Mouse (Mus musculus) adrenal gland, postnatal 25 days (tissue): ENCODE results near the gene Fpr-rs3. TPM values are rescaled to one million over a fixed set of nuclear protein-coding genes. Genes with fewer than 3 reads are reported as not detected.

Source experiments
- DNase-seq: peaks from one replicate; pipeline ENCODE4 v3.0.0; 2021; ENCODE audit warnings: mixed read lengths
- long read RNA-seq: library from polyadenylated mRNA; stranded (forward); transcript quantifications from one replicate; pipeline ENCODE4 v2.0.0, GENCODE M21; 2021
- total RNA-seq: library from RNA; stranded (reverse); gene quantifications from 2 replicates; pipeline ENCODE4 v1.2.3, GENCODE M21; 2021

Fpr-rs3 gene
- not detected in 2 replicates for total RNA-seq
- long read RNA-seq: 0 reads

DNA sequence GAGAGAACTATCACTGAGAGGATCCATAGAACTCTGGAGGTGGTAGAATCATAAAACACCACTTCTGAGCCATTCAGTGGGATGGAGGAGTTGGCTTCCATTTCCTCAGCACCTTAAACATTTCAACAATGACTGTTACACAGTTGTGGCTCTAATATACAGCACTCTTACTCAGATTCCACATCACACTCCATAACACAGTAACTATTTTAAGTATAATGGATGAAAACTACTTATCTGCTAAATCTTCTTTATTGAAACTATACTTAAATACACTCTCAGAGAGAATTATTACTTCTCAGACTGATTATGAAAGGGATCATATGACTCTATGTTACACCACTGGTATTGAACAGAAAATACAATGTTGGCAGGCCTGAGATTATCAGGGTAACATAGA lies at the start of gene Fpr-rs3:
Gene Fpr-rs3, minus strand, starts transcription at position 101 of the 400 bp plus-strand sequence.
- DNase-seq: no peak

- no peak for DNase-seq
These were observed 28.4 kb downstream of the Fpr-rs3 start, which contains the start of gene Vmn2r110 for GRCm38 (mm10) chr17:20596323-20596722. Gene Vmn2r110 (minus strand): TSS chr17:20596423.

Other genes with a start within 250 kb of the Fpr-rs3 start
- not detected in 2 replicates for gene Vmn1r224, start 210.7 kb downstream of the Fpr-rs3 start, total RNA-seq
- not detected in 2 replicates for gene Vmn2r108, start 143.5 kb downstream of the Fpr-rs3 start, total RNA-seq
- gene Vmn1r225, start 126.7 kb downstream of the Fpr-rs3 start, total RNA-seq: not detected in 2 replicates
- not detected in 2 replicates for gene Vmn2r109, start 60.1 kb downstream of the Fpr-rs3 start, total RNA-seq
- gene Vmn2r110, start 28.5 kb downstream of the Fpr-rs3 start, total RNA-seq: not detected in 2 replicates
- not detected in 2 replicates for gene Vmn1r226, start 58.0 kb upstream of the Fpr-rs3 start, total RNA-seq
- not detected in 2 replicates for gene Vmn1r227, start 105.0 kb upstream of the Fpr-rs3 start, total RNA-seq
- not detected in 2 replicates for gene Vmn1r228, start 161.3 kb upstream of the Fpr-rs3 start, total RNA-seq
- gene Vmn1r229, start 186.7 kb upstream of the Fpr-rs3 start, total RNA-seq: not detected in 2 replicates
- gene Vmn1r230, start 215.6 kb upstream of the Fpr-rs3 start, total RNA-seq: not detected in 2 replicates